Mouse (Mus musculus) thymus, postnatal 25 days (tissue): Measurements from ENCODE around the gene Nktr.

Source experiments
- DNase-seq: peaks from one replicate; pipeline ENCODE4 v3.0.0; 2022

Gene Nktr

DNA sequence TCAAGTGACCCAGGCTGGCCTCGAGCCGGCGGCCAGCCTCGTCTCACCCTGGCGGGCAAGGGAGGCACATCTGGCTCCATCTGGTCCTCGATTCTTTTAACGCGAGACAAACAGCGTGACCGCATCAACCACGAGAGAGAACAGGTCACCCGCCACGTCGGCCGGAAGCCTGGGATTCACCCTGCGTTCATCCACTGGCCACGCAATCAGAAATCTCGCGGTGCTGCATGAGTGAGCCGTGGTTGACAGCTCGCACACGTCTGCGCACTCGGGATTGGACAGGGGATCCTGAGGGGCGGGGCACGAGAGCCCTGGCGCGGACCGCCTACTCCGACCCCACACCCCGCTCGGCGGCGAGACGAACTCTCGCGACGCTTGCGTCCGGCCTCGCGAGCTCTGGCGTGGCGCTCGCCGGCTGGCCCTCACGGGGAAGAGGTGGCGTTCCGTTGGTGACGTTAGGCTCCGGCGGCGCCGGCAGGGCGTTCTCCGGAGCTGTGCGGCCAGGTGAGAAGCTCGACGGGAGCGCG, at the start of gene Nktr:
TSS of gene Nktr (plus strand) at position 378 of the 527 bp plus-strand sequence.
- peak; percentile 97 for DNase-seq

DNA sequence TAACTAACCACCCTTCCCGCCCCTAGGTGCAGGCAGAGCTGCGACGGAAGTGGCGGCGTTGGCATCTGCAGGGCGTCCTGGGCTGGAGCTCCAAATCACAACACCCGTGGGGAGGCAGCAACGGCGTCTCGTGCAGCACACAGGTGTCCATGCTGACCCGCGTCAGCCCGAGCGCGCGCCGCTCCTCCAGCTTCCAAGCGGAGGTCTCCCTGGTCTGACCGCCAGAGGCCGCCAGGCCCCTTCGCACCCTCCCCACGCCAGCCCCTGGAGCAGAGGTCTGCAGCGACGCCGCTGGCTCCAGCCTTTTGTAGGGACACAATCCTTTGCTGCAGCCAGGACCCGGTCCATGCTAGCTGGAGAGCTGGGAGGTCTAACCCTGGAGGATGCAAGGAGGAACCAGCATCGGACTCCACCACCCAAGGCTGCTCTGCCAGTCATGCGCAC, 49.6 kb upstream of the Nktr start:
- DNase-seq: peak; percentile 80

DNA sequence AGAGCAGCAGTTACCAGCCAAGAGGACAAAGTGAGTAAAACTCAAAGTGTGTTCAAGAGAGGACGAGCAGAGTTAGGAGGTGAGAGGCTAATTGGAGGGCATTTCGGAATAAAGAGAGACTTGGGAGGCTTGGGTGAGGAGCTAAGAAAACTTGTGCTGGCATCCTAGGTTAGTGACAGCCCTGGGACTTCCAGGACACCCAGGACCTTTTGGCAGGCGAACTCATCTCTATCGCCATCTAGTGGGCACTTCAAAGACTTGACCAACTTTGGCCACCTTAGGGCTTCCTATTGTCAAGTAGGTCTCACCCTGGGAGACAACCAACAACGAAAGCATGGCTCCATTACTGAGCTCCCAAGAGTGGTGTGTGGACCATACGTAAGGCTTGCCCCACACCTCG, 47.7 kb upstream of the Nktr start:
- DNase-seq: peak; percentile 54

DNA sequence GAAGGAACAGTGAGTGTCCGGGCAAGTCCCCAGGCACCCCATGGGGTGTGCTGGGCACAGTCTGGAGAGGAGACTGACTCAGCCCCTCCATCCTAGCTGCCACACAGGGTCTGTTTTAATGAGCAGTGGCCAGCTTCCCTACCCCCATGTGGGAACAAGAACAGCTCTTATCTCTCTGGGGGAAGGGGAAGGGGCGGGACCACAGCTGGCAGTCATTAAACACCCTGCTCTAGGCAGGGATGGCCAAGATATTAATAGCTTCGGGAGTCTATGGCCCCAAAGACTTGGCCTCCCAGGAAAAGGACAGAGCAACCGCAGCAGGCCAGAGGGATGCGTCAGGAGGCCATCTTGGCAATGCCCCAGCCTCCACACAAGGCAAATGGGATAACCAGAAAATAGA, 46.7 kb upstream of the Nktr start:
- no peak for DNase-seq

DNA sequence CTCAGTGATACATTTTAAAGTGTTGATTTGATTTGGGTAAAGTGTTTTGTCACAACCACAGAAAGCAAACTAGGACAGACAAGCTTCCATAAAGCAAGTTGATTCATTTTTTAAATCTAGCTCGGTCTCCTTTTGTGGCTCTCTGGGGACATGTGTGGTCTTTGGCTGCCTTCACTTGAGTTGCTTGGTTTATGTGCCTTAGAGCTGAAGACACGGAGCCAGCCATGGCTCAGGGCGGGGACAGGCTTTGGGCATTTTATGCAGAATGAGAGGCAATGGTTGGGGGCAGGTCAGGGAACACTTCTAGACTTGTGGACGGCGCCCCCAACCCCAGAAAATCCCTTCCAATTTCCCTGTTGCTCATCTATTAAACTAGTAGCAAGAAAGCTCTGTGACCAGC, 45.3 kb upstream of the Nktr start:
- no peak for DNase-seq

GRCm38 (mm10) chr9:121675011-121675410, 44.0 kb upstream of the Nktr start:
- peak; percentile 79 for DNase-seq

DNA sequence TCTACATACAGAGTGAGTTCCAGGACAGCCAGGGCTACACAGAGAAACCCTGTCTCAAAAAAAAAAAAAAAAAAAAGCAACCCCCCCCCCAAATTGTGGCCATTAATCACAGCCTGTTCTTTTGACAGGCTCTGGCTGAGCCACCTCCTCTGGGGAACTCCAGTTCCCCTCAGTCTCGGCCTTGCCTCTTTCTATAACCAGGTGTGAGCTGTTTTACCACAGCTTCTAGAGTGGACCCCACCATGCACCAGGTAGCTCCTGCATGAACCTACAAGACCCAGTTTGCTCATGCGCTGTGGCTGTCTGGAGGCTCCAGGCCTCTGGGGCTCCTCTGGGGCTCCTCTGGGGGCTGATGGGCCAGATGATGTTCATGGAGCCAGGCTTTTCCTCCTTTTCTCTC, 43.4 kb upstream of the Nktr start:
- DNase-seq: peak; percentile 26

DNA sequence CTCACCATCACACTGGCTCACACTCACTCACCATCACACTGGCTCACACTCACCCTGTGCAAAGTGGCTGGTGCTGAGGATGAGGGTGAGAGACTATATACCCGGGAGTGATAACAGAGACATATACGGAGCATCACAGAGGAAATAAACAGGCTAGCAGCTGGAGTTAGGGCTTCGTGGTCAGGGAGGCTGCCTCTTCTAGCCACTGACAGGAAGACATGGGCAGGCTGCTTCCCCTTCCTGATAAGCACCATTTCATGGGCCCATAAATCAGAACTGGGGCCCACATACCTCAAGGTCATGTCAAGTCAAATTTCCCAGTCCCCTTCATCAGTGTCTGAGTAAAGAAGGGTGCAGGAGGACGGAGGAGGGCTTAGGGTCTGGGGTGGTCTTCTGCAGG, 41.9 kb upstream of the Nktr start:
- peak; percentile 23 for DNase-seq

DNA sequence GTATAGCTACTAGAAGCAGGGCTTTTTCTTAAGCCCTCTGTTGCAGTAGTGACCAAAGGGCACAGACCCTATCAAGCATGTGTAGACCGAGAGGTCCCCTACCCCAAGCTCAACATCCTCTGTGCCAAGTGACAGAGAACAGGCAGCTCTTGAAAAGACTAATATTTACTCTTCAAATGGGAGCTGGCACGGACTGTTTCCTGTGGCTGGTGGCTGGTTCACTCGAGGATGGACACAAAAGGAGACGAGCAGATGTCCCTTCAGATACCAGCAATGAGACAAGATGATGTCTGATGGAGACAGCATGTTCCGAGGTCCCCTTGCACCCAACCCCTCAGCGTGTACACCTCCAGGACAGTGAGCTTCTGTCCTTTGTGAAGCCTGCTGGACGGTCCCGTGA, 41.5 kb upstream of the Nktr start:
- DNase-seq: no peak

DNA sequence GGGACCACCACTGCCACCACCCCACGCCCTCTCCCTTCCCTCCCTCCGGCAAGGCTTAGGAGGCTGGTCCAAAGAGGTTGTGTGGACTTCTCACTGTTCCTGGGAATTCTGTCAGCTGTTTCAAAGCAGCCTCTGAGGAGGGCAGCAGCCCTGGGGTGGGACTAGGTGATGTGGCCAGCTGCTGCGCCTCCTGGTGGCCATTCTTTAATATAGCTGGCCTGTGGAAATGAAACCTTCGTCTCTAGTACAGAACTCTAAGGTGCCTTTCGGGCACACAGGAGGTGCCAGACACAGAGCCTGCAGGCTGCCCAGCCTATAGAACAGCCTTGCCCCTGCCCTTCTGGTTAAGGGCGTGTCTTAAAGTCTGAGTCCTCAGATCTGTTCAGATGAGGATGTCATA, 39.4 kb upstream of the Nktr start:
- DNase-seq: peak; percentile 62

GRCm38 (mm10) chr9:121681191-121681590, 37.8 kb upstream of the Nktr start:
- DNase-seq: no peak

- peak; percentile 71 for DNase-seq
Observed at GRCm38 (mm10) chr9:121682037-121682680, 36.8 kb upstream of the Nktr start.

DNA sequence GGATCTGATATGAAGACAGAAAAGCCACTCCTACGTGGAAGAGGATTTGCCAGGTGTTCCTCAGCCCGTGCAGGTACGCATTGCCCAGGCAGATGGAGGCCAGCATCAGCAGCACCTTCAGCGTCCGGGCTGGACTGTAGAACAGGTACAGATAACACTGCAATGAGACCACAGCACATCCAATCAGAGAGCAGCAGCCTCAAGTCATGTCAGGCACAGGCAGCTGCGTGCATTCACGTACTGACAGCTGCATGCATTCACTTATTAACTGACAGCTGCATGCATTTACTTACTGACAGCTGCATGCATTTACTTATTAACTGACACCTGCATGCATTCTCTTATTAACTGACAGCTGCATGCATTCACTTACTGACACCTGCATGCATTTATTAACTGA, 34.3 kb upstream of the Nktr start:
- no peak for DNase-seq

GRCm38 (mm10) chr9:121690200-121690651, 28.7 kb upstream of the Nktr start:
- no peak for DNase-seq

GRCm38 (mm10) chr9:121690734-121691133, 28.2 kb upstream of the Nktr start:
- DNase-seq: no peak

DNA sequence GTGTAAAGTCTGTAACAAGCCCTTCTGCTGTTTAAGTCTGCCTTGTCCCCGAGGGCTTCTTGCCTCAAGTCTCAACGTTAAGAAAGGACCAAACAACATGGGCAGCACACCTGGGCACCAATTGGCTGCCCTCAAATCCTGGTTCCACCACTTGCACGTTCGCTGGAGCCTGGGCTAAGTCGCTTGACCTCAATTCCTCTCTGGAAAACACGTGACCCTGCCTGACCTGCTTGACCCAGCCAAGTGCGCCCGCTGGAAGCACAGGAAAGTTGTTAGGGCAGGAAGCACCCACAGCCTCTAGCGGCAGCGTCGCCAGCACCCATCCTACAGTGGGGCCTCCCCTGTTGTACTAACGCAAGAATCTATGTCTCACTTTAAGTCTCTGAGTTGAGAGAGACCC, 24.2 kb upstream of the Nktr start:
- DNase-seq: no peak

- no peak for DNase-seq
Observed at GRCm38 (mm10) chr9:121696626-121697025, 22.3 kb upstream of the Nktr start.

DNA sequence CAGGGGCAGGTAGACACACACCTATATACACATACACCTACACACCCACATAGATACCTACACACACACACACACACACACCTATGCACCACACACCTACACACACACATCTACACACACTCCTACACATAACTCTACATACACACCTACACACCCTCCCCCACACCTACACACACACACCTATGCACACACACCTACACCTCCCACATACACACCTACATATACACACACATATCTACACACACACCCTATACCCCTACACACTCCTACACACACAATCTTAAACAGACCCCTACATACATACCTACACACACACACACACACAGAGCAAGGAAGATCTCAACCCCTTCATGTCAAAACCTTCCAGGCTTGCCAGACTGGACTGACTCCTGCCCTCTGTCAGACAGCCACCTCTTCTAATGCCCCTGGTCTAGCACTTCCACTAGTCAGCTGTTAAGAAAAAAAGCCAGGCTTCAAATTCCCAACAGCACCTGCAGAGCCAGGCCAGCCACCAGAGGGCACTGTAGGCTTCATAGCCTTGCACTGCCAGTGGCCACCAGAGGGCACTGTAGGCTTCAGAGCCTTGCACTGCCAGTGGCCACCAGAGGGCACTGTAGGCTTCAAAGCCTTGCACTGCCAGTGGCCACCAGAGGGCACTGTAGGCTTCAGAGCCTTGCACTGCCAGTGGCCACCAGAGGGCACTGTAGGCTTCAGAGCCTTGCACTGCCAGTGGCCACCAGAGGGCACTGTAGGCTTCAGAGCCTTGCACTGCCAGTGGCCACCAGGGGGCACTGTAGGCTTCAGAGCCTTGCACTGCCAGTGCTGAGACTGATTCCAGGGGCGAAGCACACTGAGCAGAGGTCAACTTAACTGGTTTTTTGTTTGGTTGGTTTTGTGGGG, 21.6 kb upstream of the Nktr start:
- DNase-seq: peak; percentile 73

GRCm38 (mm10) chr9:121704261-121704645, 14.7 kb upstream of the Nktr start:
- no peak for DNase-seq

DNA sequence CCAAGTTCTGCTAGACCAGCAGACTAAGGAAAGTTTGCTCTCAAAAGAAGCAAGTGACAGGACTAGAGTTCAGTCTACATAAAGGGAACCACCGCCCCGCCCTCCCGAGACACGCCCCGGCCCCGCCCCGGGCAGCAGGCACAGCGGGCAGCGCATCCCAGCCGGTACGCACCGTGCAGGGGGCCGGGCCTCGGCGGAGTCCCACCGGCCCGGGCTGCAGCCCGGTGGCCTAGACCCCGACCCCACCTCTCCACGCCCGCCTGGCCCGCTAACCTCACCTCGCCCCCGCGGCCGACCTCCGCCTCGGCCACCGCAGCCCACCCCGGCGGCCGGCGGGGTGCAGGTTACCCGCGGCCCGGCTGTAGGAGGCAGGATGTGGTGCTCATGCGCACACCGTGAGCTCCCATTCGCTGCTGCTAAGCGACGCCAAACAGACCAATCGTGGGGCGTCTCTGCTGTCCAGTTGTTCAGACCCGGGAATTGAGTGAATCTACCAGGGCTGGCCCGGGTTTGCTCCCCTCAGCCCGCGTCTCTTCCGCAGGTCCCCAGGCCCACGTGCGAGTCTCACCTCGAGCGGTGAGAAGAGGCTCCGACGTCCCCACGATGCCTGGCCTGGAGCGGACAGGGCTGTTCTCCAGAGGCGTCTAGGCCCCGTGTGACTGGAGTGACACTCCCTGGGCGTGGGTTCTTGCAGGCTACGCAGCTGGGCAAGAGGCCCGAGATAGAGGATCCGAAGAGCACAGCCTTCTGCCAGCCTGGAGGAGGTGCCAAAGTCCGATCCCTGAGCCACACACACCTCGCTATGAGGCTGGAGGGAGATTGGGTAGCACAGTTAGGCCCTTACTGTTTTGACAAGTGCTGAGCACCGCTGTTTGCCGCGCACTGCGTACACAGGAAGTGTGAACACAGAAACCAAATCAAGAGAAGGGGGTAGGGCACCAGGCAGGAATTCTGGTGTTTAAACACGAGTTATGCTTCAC, 14.0 kb upstream of the Nktr start, which contains the start of gene Sec22c:
TSS of gene Sec22c (minus strand) at position 845 of the 980 bp plus-strand sequence.
- peak; percentile 93 for DNase-seq

DNA sequence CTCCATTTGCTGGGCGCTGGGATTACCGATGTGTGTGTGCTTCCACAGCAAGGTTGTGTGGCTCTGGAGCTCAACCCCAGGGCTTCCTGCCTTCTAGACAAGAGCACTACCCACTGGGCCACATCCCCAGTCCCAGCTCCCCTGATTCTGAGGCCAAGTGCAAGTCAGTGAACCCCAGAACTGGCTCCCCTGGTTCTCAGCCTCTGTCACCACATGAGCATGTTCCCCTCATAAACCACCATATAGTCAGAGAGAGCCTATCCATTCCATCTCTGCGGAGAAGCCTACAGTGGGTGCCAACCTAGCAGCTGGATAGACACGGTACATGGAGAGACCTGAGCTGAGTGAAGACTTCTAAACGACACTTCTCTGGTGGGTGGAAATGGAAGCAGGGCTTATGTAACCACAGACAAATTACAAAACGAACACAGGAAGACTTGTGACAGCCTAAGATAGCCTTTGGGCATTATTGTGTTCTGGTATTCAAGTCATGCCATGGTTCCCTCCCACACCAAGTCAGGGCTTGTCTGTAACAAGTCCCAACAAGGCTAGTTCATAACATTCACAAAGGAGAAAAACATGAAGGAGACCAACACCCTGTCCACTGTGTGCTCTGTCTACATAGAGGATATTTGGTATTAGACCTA, 12.8 kb upstream of the Nktr start:
- DNase-seq: no peak

- no peak for DNase-seq
Observed at GRCm38 (mm10) chr9:121707801-121708200, 11.2 kb upstream of the Nktr start.
